Mouse (Mus musculus) forebrain, embryonic 14.5 days (tissue): ENCODE data around the gene Ggta1. TPM values are rescaled to one million over a fixed set of nuclear protein-coding genes. Genes with fewer than 3 reads are reported as not detected.

ENCODE experiments used
- ATAC-seq: fragments of 200-750 bp; cut with Nextera tagmentation; 2 replicates; pipeline ENCODE4 v1.8.0; 2017; ENCODE audit warnings: mild to moderate bottlenecking, moderate library complexity
- DNase-seq: peaks from one replicate; pipeline ENCODE4 v3.0.0-alpha.2; 2015; ENCODE audit warnings: low spot score
- H3K27ac ChIP-seq: fragments of 300-500 bp; sonication (generic); 2 replicates; pipeline ENCODE4 v1.5.1; 2014; ENCODE audit warnings: low read depth, mild to moderate bottlenecking, control low read depth, low read length, moderate library complexity
- H3K27me3 ChIP-seq: fragments of 300-500 bp; sonication (generic); replicated peaks from 2 replicates; pipeline ENCODE4 v1.6.1; 2014; ENCODE audit warnings: low read length, control low read depth, mixed read lengths; ENCODE audit not compliant: control insufficient read depth, insufficient read depth
- H3K36me3 ChIP-seq: fragments of 300-500 bp; sonication (generic); 2 replicates; pipeline ENCODE4 v1.6.1; 2014; ENCODE audit warnings: low read length, control low read depth; ENCODE audit not compliant: control insufficient read depth, insufficient read depth
- H3K4me1 ChIP-seq: fragments of 300-500 bp; sonication (generic); 2 replicates; pipeline ENCODE4 v1.6.1; 2014; ENCODE audit warnings: antibody characterized with exemption, low read length, control low read depth; ENCODE audit not compliant: control insufficient read depth, insufficient read depth
- H3K4me2 ChIP-seq: fragments of 300-500 bp; sonication (generic); 2 replicates; pipeline ENCODE4 v1.6.1; 2014; ENCODE audit warnings: mild to moderate bottlenecking, control low read depth, low read length
- H3K4me3 ChIP-seq: fragments of 300-500 bp; sonication (generic); 2 replicates; pipeline ENCODE4 v1.5.1; 2014; ENCODE audit warnings: low read depth, low read length, control low read depth
- H3K9ac ChIP-seq: fragments of 300-500 bp; sonication (generic); 2 replicates; pipeline ENCODE4 v1.6.1; 2014; ENCODE audit warnings: mild to moderate bottlenecking, low read length, control low read depth, moderate library complexity
- H3K9me3 ChIP-seq: fragments of 300-500 bp; sonication (generic); replicated peaks from 2 replicates; pipeline ENCODE4 v1.6.1; 2016; ENCODE audit warnings: low read length, control low read depth, mixed read lengths; ENCODE audit not compliant: control insufficient read depth
- WGBS: fragments of 180-500 bp; shearing (Covaris S2); extraction: QIAGEN DNeasy Blood & Tissue Kit; methylation state at CpG from one replicate; pipeline ENCODE4 v1.1.7; 2014; 5-methylcytosine and 5-hydroxymethylcytosine counted together
- polyA plus RNA-seq: library from polyadenylated mRNA; unstranded; fragments of >200 nt; fragmentation: Nextera tagmentation; extraction: Ambion mirVana; gene quantifications from 2 replicates; pipeline ENCODE4 v1.2.1, GENCODE M21; 2014

Ggta1 gene
- polyA plus RNA-seq = 5.0 and 6.1 TPM in 2 replicates

- Histone ChIP-seq H3K27ac (no peak within 1 kb of the TSS), H3K4me2 (peak within 1 kb of the TSS; percentile 96), H3K9me3 (no peaks in the 10 kb centered on the region), H3K27me3 (0 out of 2 replicates have a peak, but pooled peaks cover 5% of the 10 kb centered on the region), H3K4me1 (peaks cover 9% of the 10 kb centered on the region; the same call in 1 of the 2 replicates), H3K4me3 (peak within 1 kb of the TSS; percentile 48), H3K36me3 (no peaks in the 10 kb centered on the region), H3K9ac (peak within 1 kb of the TSS; percentile 72)
- no peak for ATAC-seq
- 19% methylated on average over 7 of the region's 7 CpGs for WGBS
- DNase-seq = peak; percentile 30
These were observed at the start of gene Ggta1 for GRCm38 (mm10) chr2:35462791-35463281. Ggta1 (minus strand) TSS chr2:35463231.

- H3K4me1 ChIP-seq = peaks cover 6% of the 10 kb centered on the region; the same call in 1 of the 2 replicates
- WGBS = 94% methylated on average over 4 of the region's 4 CpGs
- no peak for ATAC-seq
These were observed 49.2 kb upstream of the Ggta1 start for GRCm38 (mm10) chr2:35512226-35512625.

DNA sequence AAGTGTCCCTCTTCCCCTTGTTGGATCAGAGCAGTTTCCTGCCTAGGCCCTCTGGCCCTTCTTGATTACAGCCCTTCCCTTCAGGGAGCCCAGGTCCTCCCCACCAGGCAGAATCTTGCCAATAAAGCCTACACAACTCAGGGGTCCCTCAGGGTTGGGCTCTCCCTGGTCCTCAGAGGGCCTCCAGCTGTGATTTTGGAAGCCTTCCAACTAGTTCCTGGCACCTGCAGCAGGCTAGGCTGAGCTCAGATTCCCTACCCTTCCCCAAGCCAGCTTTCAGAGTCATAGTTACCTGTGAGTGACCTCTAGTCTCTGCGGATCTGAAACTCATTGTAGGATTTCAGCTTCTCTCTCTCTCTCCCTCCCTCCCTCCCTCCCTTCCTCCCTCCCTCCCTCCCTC lies 47.9 kb upstream of the Ggta1 start:
- Histone ChIP-seq H3K36me3 (no peaks in the 10 kb centered on the region), H3K4me3 (no peak overlapping the region), H3K27me3 (no peaks in the 10 kb centered on the region), H3K9ac (no peak overlapping the region), H3K4me2 (no peak overlapping the region), H3K27ac (no peak overlapping the region), H3K4me1 (peaks cover 6% of the 10 kb centered on the region; the same call in 1 of the 2 replicates), H3K9me3 (no peaks in the 10 kb centered on the region)
- ATAC-seq (no peak), DNase-seq (no peak)
- 60% methylated on average over 1 of the region's 1 CpGs for WGBS

More at GRCm38 (mm10) chr2:35512226-35512625, 49.2 kb upstream of the Ggta1 start:
- no peak for DNase-seq
- H3K27ac ChIP-seq = no peak overlapping the region
- no peak overlapping the region for H3K4me2 ChIP-seq
- H3K27me3 ChIP-seq = no peaks in the 10 kb centered on the region
- H3K36me3 ChIP-seq = no peaks in the 10 kb centered on the region
- no peak overlapping the region for H3K9ac ChIP-seq
- no peaks in the 10 kb centered on the region for H3K9me3 ChIP-seq
- no peak overlapping the region for H3K4me3 ChIP-seq

- Histone ChIP-seq H3K9ac (no peak overlapping the region), H3K4me2 (no peak overlapping the region), H3K4me1 (peaks cover 6% of the 10 kb centered on the region; the same call in 1 of the 2 replicates), H3K27ac (no peak overlapping the region), H3K27me3 (no peaks in the 10 kb centered on the region), H3K9me3 (no peaks in the 10 kb centered on the region), H3K4me3 (no peak overlapping the region), H3K36me3 (no peaks in the 10 kb centered on the region)
- ATAC-seq (no peak), DNase-seq (no peak)
- WGBS = 81% methylated on average over 4 of the region's 4 CpGs
These were observed 46.9 kb upstream of the Ggta1 start for GRCm38 (mm10) chr2:35509888-35510287.

DNA sequence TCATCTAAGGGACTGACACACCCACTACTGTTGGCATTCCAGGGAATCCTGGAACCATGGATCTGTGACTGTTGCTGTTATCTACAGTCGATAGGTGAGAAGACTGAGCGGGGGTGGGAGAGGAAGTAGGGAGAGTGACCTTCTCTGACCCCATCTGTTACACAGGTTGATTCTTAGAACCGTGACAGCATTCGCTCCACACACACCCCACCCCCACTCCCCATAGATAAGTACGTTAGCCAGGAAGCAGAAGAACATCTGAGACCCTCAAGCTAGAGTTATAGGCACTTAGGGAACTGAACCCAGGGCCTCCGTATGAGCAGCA lies 46.3 kb upstream of the Ggta1 start:
- no peak overlapping the region for H3K27ac ChIP-seq
- no peak for ATAC-seq
- no peak overlapping the region for H3K9ac ChIP-seq
- WGBS = 68% methylated on average over 6 of the region's 6 CpGs
- H3K4me2 ChIP-seq = no peak overlapping the region
- no peak for DNase-seq
- no peaks in the 10 kb centered on the region for H3K36me3 ChIP-seq
- H3K4me1 ChIP-seq = peaks cover 6% of the 10 kb centered on the region; the same call in 1 of the 2 replicates
- no peaks in the 10 kb centered on the region for H3K9me3 ChIP-seq
- H3K27me3 ChIP-seq = no peaks in the 10 kb centered on the region
- H3K4me3 ChIP-seq = no peak overlapping the region

DNA sequence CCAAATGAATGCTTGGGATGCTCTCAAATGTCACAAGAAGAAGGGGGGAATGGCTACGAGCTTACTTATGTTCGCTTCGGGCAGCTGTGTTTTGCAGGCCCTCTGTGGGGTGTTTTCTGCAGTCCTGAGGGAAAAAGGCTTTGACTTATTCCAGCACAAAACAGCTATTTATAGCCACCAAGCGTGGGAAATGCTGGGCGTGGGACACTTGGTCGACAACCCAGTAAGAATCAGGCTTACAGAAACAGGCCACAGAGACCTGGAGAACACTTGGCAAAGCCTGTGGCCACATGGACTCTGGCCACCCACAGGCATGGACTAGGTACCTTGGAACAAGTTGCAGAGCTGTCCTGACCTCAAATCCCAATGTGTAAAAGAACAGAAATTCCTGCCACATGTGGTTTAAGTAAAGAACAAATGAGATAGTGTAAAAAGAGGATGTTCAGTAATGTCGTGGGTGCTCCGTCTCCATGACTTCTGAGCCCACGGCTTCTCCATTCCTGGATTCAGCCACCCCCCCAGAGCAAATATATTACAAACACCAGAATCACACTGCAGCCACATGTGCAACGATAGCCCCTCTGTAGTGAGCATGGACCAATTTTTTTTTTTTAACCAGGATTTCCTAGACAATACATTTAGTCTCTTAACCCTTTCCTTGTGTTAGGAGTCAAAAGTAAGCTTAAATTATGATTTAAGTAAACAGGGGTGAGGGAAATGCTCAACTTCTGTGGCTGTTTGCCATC lies 45.7 kb upstream of the Ggta1 start:
- no peak for ATAC-seq
- no peaks in the 10 kb centered on the region for H3K9me3 ChIP-seq
- H3K4me3 ChIP-seq = no peak overlapping the region
- no peaks in the 10 kb centered on the region for H3K36me3 ChIP-seq
- WGBS = 53% methylated on average over 10 of the region's 10 CpGs
- H3K9ac ChIP-seq = no peak overlapping the region
- peaks cover 4% of the 10 kb centered on the region; the same call in 1 of the 2 replicates for H3K4me1 ChIP-seq
- H3K4me2 ChIP-seq = no peak overlapping the region
- H3K27me3 ChIP-seq = no peaks in the 10 kb centered on the region
- peak; percentile 14 for DNase-seq
- no peak overlapping the region for H3K27ac ChIP-seq

DNA sequence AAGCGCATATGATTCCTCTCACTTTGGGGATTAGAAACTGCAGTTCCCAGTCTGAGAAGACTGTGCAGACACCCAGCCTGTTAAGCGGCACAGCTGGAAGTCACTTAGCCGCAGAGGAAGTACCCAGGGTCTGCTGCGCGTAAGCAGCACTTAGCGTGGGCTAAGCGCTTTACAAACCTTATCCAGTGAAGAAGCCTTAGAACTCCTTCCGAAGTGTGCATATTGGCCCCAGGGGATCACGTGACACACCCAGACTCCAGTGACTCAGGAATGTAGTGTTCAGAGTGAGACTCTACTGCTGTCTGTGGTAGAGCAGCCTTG lies 44.1 kb upstream of the Ggta1 start:
- H3K27me3 ChIP-seq = no peaks in the 10 kb centered on the region
- 45% methylated on average over 9 of the region's 9 CpGs for WGBS
- H3K4me3 ChIP-seq = no peak overlapping the region
- no peaks in the 10 kb centered on the region for H3K9me3 ChIP-seq
- DNase-seq = peak; percentile 14
- no peak for ATAC-seq
- no peak overlapping the region for H3K4me2 ChIP-seq
- H3K36me3 ChIP-seq = no peaks in the 10 kb centered on the region
- H3K27ac ChIP-seq = no peak overlapping the region
- H3K4me1 ChIP-seq = no peaks in the 10 kb centered on the region
- no peak overlapping the region for H3K9ac ChIP-seq

GRCm38 (mm10) chr2:35506311-35507190 lies 43.5 kb upstream of the Ggta1 start:
- no peaks in the 10 kb centered on the region for H3K27me3 ChIP-seq
- H3K4me3 ChIP-seq = no peak overlapping the region
- no peaks in the 10 kb centered on the region for H3K36me3 ChIP-seq
- no peak overlapping the region for H3K9ac ChIP-seq
- H3K27ac ChIP-seq = peak overlapping the region; percentile 14; the same call in 1 of the 2 replicates
- peak; percentile 54; the same call in 1 of the 2 replicates for ATAC-seq
- H3K4me1 ChIP-seq = no peaks in the 10 kb centered on the region
- WGBS = 21% methylated on average over 6 of the region's 6 CpGs
- DNase-seq = peak; percentile 48
- no peak overlapping the region for H3K4me2 ChIP-seq
- H3K9me3 ChIP-seq = no peaks in the 10 kb centered on the region
